Mouse (Mus musculus) kidney, embryonic 16.5 days (tissue): ENCODE measurements around the gene Palm3. TPM values are rescaled to one million over a fixed set of nuclear protein-coding genes. Genes with fewer than 3 reads are reported as not detected.
"Not testable (repeated sequence)": the region's sequence is repeated elsewhere in the genome, so short reads cannot be mapped to it uniquely, and the experiment has no call there.

ENCODE experiments used
- ATAC-seq: fragments of 200-750 bp; cut with Nextera tagmentation; 2 replicates; pipeline ENCODE4 v1.8.0; 2017; ENCODE audit warnings: moderate TSS enrichment; ENCODE audit not compliant: low FRiP score, low TSS enrichment
- H3K27ac ChIP-seq: fragments of 300-500 bp; sonication (generic); 2 replicates; pipeline ENCODE4 v1.5.1; 2014; ENCODE audit warnings: low read length
- H3K27me3 ChIP-seq: fragments of 300-500 bp; sonication (generic); 2 replicates; pipeline ENCODE4 v1.6.1; 2014; ENCODE audit warnings: low read length, control low read depth, mixed read lengths; ENCODE audit not compliant: insufficient read depth
- H3K36me3 ChIP-seq: fragments of 300-500 bp; sonication (generic); 2 replicates; pipeline ENCODE4 v1.6.1; 2014; ENCODE audit warnings: low read length, control low read depth, mixed read lengths; ENCODE audit not compliant: insufficient read depth
- H3K4me1 ChIP-seq: fragments of 300-500 bp; sonication (generic); 2 replicates; pipeline ENCODE4 v1.6.1; 2014; ENCODE audit warnings: low read length, control low read depth, mixed read lengths; ENCODE audit not compliant: insufficient read depth
- H3K4me2 ChIP-seq: fragments of 300-500 bp; sonication (generic); replicated peaks from 2 replicates; pipeline ENCODE4 v1.6.1; 2014; ENCODE audit warnings: low read depth, low read length
- H3K4me3 ChIP-seq: fragments of 300-500 bp; sonication (generic); 2 replicates; pipeline ENCODE4 v1.5.1; 2014; ENCODE audit warnings: mild to moderate bottlenecking, low read length
- H3K9ac ChIP-seq: fragments of 300-500 bp; sonication (generic); replicated peaks from 2 replicates; pipeline ENCODE4 v1.6.1; 2014; ENCODE audit warnings: low read length
- H3K9me3 ChIP-seq: fragments of 300-500 bp; sonication (generic); 2 replicates; pipeline ENCODE4 v1.6.1; 2016; ENCODE audit warnings: low read length, control low read depth
- WGBS: fragments of 180-500 bp; shearing (Covaris S2); extraction: QIAGEN DNeasy Blood & Tissue Kit; methylation state at CpG from one replicate; pipeline ENCODE4 v1.1.7; 2014; 5-methylcytosine and 5-hydroxymethylcytosine counted together
- polyA plus RNA-seq: library from polyadenylated mRNA; unstranded; fragments of >200 nt; fragmentation: Nextera tagmentation; extraction: Ambion mirVana; gene quantifications from 2 replicates; pipeline ENCODE4 v1.2.1, GENCODE M21; 2015

Gene Palm3
- polyA plus RNA-seq, 1 experiment from 2014 or later, result 16.7 TPM

DNA sequence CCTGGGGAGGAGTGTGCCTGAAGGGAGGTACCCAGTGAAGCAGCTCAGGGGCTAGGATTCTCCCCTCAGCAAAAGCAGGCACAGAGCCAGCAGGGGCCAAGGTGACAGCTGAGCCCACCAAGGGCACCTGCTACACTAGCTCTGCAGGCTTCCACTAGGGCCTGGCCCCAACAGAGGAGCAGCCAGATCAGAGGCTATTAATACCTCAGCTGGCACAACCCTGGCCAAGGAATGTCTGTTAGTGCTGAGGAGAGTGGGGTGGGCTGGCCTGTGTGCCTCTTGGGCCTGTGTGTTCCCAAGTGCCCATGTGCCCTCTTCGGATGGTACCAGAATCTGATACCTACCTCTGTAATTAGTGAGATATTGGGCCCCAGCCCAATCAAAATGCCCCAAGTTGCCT is 41.0 kb upstream of the Palm3 start:
- 84% methylated on average over 1 of the region's 1 CpGs for WGBS
- Histone ChIP-seq H3K27ac (no peak overlapping the region), H3K27me3 (no peaks in the 10 kb centered on the region), H3K9ac (no peak overlapping the region), H3K4me3 (no peak overlapping the region), H3K4me2 (no peak overlapping the region), H3K9me3 (no peaks in the 10 kb centered on the region; the same call in 1 of the 2 replicates), H3K4me1 (peaks cover 13% of the 10 kb centered on the region), H3K36me3 (peaks cover 42% of the 10 kb centered on the region)
- no peak for ATAC-seq

DNA sequence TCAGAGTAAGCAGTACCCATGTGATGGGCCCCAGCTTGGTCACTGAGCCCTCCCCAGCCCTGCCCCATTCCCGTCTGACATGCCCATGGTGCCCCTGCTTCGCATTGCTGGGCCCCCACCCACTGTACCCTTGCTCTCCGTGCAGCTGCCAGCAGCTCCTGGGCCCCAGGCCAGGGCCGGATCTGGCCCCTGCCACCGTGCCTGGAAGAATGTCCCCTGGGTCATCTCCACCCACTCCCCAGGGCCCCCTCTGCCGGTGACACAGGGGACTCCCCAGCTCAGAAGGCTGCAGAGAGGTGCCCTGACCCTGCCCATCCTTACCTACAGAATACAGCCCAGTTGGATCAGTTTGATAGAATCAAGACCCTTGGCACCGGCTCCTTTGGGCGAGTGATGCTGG is 40.4 kb upstream of the Palm3 start:
- peaks cover 45% of the 10 kb centered on the region for H3K36me3 ChIP-seq
- H3K9ac ChIP-seq, result no peak overlapping the region
- no peak overlapping the region for H3K27ac ChIP-seq
- ATAC-seq, result no peak
- H3K27me3 ChIP-seq, result no peaks in the 10 kb centered on the region
- no peak overlapping the region for H3K4me3 ChIP-seq
- no peak overlapping the region for H3K4me2 ChIP-seq
- H3K9me3 ChIP-seq, result no peaks in the 10 kb centered on the region; the same call in 1 of the 2 replicates
- 84% methylated on average over 8 of the region's 8 CpGs for WGBS
- H3K4me1 ChIP-seq, result peaks cover 13% of the 10 kb centered on the region

DNA sequence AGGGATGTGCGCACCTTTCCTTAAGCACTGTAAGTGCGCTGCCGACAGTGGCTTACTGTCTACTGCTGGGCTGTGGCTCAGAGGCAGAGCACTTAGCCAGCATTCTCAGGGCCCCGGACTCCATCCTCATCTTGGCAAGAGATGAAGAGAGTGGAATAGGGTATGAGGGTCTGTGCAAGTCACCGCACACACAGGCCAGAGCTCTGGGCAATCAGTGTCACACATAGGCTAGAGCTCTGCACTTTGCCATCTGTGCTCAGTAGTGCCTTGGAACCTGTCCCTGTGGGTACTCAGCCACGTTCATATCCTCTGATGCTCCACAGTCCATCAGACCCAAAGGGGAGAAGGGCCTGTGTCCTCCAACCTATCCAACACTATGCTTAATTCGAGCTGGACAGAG is 39.7 kb upstream of the Palm3 start:
- no peaks in the 10 kb centered on the region; the same call in 1 of the 2 replicates for H3K9me3 ChIP-seq
- H3K4me3 ChIP-seq, result no peak overlapping the region
- no peak overlapping the region for H3K4me2 ChIP-seq
- no peaks in the 10 kb centered on the region for H3K27me3 ChIP-seq
- ATAC-seq, result no peak
- H3K9ac ChIP-seq, result no peak overlapping the region
- H3K4me1 ChIP-seq, result peaks cover 13% of the 10 kb centered on the region
- H3K27ac ChIP-seq, result no peak overlapping the region
- whole genome bisulfite sequencing, result 97% methylated on average over 7 of the region's 7 CpGs
- peaks cover 51% of the 10 kb centered on the region for H3K36me3 ChIP-seq

DNA sequence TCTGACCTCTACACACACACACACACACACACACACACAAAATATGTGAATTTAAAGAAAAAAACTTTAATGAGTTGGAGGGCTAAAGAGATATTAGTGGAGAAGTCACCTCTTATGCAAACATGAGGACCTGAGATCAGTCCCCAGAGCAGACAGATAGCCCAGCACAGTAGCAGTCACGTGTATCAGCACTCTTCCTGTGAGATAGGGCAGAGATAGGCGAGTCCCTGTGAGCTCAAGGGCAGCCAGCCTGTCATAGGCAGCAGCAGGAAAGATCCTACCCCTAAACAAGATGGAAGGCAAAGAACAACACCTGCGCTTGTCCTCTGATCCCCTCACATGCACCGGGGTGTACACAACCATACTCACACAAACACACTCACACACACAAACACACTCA is 38.8 kb upstream of the Palm3 start:
- H3K9me3 ChIP-seq, result no peaks in the 10 kb centered on the region; the same call in 1 of the 2 replicates
- no peak overlapping the region for H3K9ac ChIP-seq
- no peak overlapping the region for H3K4me3 ChIP-seq
- no peak overlapping the region for H3K4me2 ChIP-seq
- H3K4me1 ChIP-seq, result peaks cover 6% of the 10 kb centered on the region
- 80% methylated on average over 4 of the region's 4 CpGs for WGBS
- H3K27ac ChIP-seq, result no peak overlapping the region
- H3K27me3 ChIP-seq, result no peaks in the 10 kb centered on the region
- H3K36me3 ChIP-seq, result peaks cover 60% of the 10 kb centered on the region
- ATAC-seq, result no peak

DNA sequence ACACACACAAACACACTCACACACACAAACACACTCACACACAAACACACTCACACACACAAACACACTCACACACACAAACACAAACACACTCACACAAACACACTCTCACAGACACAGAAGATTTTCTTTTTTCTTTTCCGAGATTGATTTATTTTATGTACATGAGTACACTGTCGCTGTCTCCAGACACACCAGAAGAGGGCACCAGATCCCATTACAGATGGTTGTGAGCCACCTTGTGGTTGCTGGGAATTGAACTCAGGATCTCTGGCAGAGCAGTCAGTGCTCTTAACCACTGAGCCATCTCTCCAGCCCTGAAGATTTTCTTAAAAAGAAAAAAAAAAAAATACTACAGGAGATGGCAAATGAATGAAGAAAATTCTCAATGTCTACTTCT is 38.0 kb upstream of the Palm3 start:
- H3K9ac ChIP-seq, H3K27ac ChIP-seq, H3K27me3 ChIP-seq, ATAC-seq, H3K4me1 ChIP-seq, H3K9me3 ChIP-seq, H3K4me2 ChIP-seq, H3K4me3 ChIP-seq: not testable (repeated sequence)
- 98% methylated on average over 2 of the region's 2 CpGs for WGBS
- H3K36me3 ChIP-seq, result peaks cover 68% of the 10 kb centered on the region

DNA sequence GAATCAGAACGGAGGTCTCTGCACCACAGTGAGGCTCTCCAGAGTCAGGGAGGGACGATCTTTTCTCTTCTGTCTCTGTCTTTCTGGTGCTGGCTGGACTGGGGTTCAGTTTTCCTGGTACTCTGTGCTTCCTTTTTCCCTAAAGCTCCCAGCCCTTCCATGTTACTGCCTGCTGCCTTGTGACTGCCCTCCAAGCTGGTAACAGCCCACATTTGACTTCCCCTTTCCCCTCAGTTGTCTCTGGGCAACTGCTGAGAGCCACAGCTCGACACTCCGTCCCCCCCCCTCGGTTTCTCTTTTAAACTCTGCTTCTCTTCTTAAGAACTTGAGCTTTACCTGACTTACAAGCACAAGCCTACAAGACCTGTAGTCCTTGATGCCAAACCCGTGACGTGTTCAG is 32.0 kb upstream of the Palm3 start:
- Histone ChIP-seq H3K36me3 (peaks cover 73% of the 10 kb centered on the region), H3K9me3 (no peaks in the 10 kb centered on the region)
- 86% methylated on average over 7 of the region's 7 CpGs for WGBS

DNA sequence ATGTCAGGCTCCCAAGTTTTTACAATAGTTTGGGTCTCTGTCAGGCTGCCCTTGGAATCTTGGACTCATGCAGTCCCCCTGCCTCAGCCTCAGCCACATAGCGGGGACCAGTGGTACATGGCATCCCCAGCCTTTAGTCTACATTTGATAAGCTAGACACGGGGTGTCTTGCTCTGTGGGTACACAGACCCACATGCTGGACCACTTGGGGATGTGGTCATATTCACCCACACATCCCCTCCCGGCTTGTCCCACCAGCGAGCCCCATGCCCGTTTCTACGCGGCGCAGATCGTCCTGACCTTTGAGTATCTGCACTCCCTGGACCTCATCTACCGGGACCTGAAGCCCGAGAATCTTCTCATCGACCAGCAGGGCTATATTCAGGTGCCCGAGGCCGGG is 31.1 kb upstream of the Palm3 start:
- H3K9ac ChIP-seq, result no peak overlapping the region
- no peak overlapping the region for H3K4me2 ChIP-seq
- no peaks in the 10 kb centered on the region for H3K9me3 ChIP-seq
- H3K27me3 ChIP-seq, result no peaks in the 10 kb centered on the region
- 93% methylated on average over 14 of the region's 14 CpGs for WGBS
- H3K4me3 ChIP-seq, result no peak overlapping the region
- H3K4me1 ChIP-seq, result no peaks in the 10 kb centered on the region
- no peak overlapping the region for H3K27ac ChIP-seq
- peaks cover 70% of the 10 kb centered on the region for H3K36me3 ChIP-seq
- no peak for ATAC-seq

More for the DNA sequence above, 32.0 kb upstream of the Palm3 start:
- H3K4me1 ChIP-seq, result no peaks in the 10 kb centered on the region
- ATAC-seq, result no peak
- no peak overlapping the region for H3K27ac ChIP-seq
- H3K9ac ChIP-seq, result no peak overlapping the region
- no peaks in the 10 kb centered on the region for H3K27me3 ChIP-seq
- H3K4me3 ChIP-seq, result no peak overlapping the region
- no peak overlapping the region for H3K4me2 ChIP-seq

DNA sequence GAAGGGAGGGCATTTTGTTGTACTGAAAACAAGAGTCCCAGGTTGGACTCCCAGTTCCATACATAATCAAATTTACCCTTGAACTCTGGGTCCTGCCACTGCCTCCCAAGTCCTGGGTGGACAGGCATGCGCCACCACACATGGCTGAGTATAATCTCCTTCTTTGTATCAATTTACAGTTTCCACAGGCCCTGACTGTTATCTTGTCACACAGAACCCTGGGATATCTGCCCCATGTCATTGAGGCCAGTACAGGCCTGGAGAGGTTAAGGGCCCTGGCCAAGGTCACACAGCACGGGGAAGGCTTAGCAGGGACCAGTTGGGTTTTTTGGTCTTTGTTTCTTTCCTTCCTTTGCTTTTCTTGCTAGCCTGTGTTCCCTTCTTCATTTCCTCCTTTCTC is 28.8 kb upstream of the Palm3 start:
- H3K9me3 ChIP-seq, result no peaks in the 10 kb centered on the region
- H3K36me3 ChIP-seq, result peaks cover 50% of the 10 kb centered on the region
- H3K4me3 ChIP-seq, result no peak overlapping the region
- no peaks in the 10 kb centered on the region for H3K27me3 ChIP-seq
- no peak overlapping the region for H3K27ac ChIP-seq
- H3K4me2 ChIP-seq, result no peak overlapping the region
- H3K9ac ChIP-seq, result no peak overlapping the region
- WGBS, result 56% methylated on average over 2 of the region's 2 CpGs
- ATAC-seq, result no peak
- peaks cover 7% of the 10 kb centered on the region for H3K4me1 ChIP-seq

DNA sequence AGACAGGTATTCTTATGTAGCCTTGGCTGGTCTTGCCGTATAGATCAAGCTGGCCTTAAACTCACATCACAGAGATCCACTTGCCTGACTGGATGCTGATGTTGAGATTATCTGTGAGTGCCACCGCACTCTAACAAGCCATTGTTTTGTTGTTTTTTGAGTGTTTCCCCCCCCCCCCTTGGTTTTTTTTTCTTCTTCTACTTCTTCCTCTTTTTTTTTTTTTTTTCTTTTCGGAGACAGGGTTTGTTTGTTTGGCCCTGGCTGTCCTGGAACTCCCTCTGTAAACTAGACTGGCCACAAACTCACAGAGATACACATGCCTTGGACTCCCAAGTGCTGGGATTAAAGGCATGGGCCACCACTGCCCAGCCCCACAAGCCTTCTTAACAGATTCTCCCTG is 27.2 kb upstream of the Palm3 start:
- H3K27me3 ChIP-seq, result no peaks in the 10 kb centered on the region
- no peak overlapping the region for H3K9ac ChIP-seq
- no peak overlapping the region for H3K4me3 ChIP-seq
- no peak overlapping the region for H3K27ac ChIP-seq
- H3K4me1 ChIP-seq, result peaks cover 10% of the 10 kb centered on the region
- no peaks in the 10 kb centered on the region for H3K9me3 ChIP-seq
- peaks cover 35% of the 10 kb centered on the region for H3K36me3 ChIP-seq
- 92% methylated on average over 3 of the region's 3 CpGs for WGBS
- no peak overlapping the region for H3K4me2 ChIP-seq
- no peak for ATAC-seq

DNA sequence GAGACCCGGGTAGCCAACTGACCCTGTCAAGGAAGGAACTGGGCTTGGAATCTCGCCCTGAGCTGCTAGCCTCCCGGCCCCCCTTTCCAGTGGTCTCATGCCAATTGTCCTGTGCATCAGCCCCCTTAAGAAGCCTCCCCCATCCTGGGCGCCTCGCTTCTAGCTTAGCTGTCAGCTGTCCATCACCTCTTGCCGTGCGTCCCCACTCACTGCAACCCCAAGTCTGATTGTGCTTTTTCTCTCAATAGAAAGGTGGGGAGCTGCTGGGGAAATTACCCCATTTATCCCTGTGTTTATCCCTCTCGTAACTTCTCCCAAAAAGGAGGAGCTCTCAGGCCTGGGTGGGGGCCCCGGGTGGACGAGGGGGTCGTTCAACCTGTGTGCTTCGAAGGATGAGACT is 25.3 kb upstream of the Palm3 start:
- no peak for ATAC-seq
- peaks cover 20% of the 10 kb centered on the region for H3K4me1 ChIP-seq
- peak overlapping the region; percentile 83 for H3K4me2 ChIP-seq
- 17% methylated on average over 12 of the region's 12 CpGs for WGBS
- H3K27me3 ChIP-seq, result no peaks in the 10 kb centered on the region
- H3K4me3 ChIP-seq, result peak overlapping the region; percentile 78
- peak overlapping the region; percentile 97 for H3K27ac ChIP-seq
- peak overlapping the region; percentile 88; the same call in 1 of the 2 replicates for H3K9ac ChIP-seq
- peaks cover 36% of the 10 kb centered on the region for H3K36me3 ChIP-seq
- no peaks in the 10 kb centered on the region for H3K9me3 ChIP-seq
